Mouse (Mus musculus) cortical plate, adult 2 months (tissue): ENCODE results near the gene Cdk14.

Source experiments
- CTCF ChIP-seq: fragments of 200-500 bp; IDR thresholded peaks from 2 replicates; pipeline ENCODE4 v1.5.1; 2011; ENCODE audit warnings: mild to moderate bottlenecking, control low read depth, low read length; ENCODE audit not compliant: insufficient read depth; ENCODE audit errors: extremely low read depth
- POLR2A ChIP-seq: fragments of 200-500 bp; IDR thresholded peaks from 2 replicates; pipeline ENCODE4 v1.6.1; 2011; ENCODE audit warnings: mild to moderate bottlenecking, low read length, control low read depth; ENCODE audit not compliant: insufficient read depth; ENCODE audit errors: extremely low read depth

DNA sequence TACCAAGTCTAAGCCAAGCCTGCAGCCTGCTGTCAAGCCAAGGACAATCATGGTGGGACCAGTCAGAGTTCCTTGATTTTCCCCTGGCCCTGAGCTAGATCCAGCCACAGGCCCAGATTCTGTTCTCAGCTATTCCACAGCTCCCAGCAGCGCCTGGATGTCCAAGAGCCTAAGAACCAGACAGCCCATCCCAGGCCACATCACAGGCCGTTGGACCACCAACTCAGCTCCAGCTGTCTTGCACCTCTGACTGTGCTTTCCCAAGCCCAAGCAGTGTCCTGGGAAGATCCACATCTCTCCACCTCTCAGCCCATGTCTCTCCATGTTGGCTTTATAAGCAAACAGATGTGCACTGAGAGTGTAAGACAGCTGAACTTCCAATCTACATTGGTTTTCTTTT, 114.8 kb downstream of the Cdk14 start:
- TF ChIP-seq CTCF (no peak), POLR2A (no peak)
